Mouse (Mus musculus) myocyte (in vitro differentiated cells): ENCODE data around the gene Khk.

Experiments used
- CEBPB ChIP-seq: IDR thresholded peaks from 2 replicates; pipeline ENCODE4 v1.6.1; 2011; ENCODE audit warnings: mild to moderate bottlenecking, moderate library complexity; ENCODE audit not compliant: poor library complexity, insufficient read depth, severe bottlenecking
- E2F4 ChIP-seq: IDR thresholded peaks from one replicate; pipeline ENCODE4 v1.6.1; 2011; ENCODE audit warnings: mild to moderate bottlenecking, control low read depth, moderate library complexity; ENCODE audit not compliant: insufficient read depth
- MAX ChIP-seq: IDR thresholded peaks from one replicate; pipeline ENCODE4 v1.6.1; 2011; ENCODE audit warnings: low read depth, mild to moderate bottlenecking, control low read depth
- MYOD1 ChIP-seq, 3 experiments: IDR thresholded peaks; one replicate each; pipeline ENCODE4 v1.6.1; 2011; ENCODE audit warnings: control low read depth in 2 of 3, low read depth in 2 of 3, mild to moderate bottlenecking in 2 of 3, moderate library complexity in 1 of 3; ENCODE audit not compliant: insufficient read length in 2 of 3, control insufficient read depth in 1 of 3
- MYOG ChIP-seq, 3 experiments: IDR thresholded peaks; one replicate each; pipeline ENCODE4 v1.6.1; 2011; ENCODE audit warnings: control low read depth in 2 of 3, low read depth in 2 of 3, mild to moderate bottlenecking in 2 of 3; ENCODE audit not compliant: insufficient read length in 2 of 3, control insufficient read depth in 1 of 3, insufficient read depth in 1 of 3
- POLR2A ChIP-seq: IDR thresholded peaks from one replicate; pipeline ENCODE4 v1.6.1; 2011; ENCODE audit warnings: low read depth, mild to moderate bottlenecking, control low read depth, moderate library complexity; ENCODE audit not compliant: insufficient read length
- POLR2AphosphoS2 ChIP-seq: IDR thresholded peaks from one replicate; pipeline ENCODE4 v1.6.1; 2011; ENCODE audit warnings: low read depth, control low read depth; ENCODE audit not compliant: insufficient read length
- REST ChIP-seq: IDR thresholded peaks from one replicate; pipeline ENCODE4 v1.6.1; 2011; ENCODE audit warnings: mild to moderate bottlenecking, control low read depth, moderate library complexity; ENCODE audit not compliant: insufficient read depth, insufficient read length
- SRF ChIP-seq: IDR thresholded peaks from one replicate; pipeline ENCODE4 v1.6.1; 2011; ENCODE audit warnings: low read depth; ENCODE audit not compliant: control insufficient read depth, insufficient read length
- TCF12 ChIP-seq: IDR thresholded peaks from one replicate; pipeline ENCODE4 v1.6.1; 2011; ENCODE audit warnings: mild to moderate bottlenecking, control low read depth; ENCODE audit not compliant: poor library complexity, insufficient read depth, severe bottlenecking
- USF1 ChIP-seq: IDR thresholded peaks from one replicate; pipeline ENCODE4 v1.6.1; 2011; ENCODE audit warnings: low read depth, mild to moderate bottlenecking, control low read depth, moderate library complexity

DNA sequence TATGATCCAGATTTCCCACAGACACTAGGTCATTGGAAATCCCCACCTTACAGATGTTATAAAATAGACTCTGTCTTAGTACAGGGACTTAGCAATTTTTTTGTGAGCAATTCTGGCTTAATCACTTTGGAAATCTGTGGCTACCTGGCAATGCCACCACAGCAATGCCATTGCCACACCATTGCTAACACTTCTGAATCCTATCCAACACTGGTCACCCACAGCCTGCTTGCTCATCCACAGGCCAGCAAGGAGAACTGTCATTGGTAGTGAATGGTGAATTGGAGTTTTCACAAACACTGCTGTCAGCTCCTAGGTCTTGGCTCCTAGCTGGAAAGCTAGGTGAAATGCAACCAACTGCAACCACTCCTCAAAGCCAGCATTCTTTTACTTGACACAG is 10.8 kb upstream of the Khk start:
- no peak for TF ChIP-seq TCF12
- TF ChIP-seq POLR2AphosphoS2 = no peak
- TF ChIP-seq MYOG (IDR thresholded peaks at IDR 0.05; ENCODE audit: control insufficient read depth in 1 of 3, insufficient read depth in 1 of 3, insufficient read length in 2 of 3, low read depth in 2 of 3) = no peak
- TF ChIP-seq POLR2A = no peak
- no peak for TF ChIP-seq SRF
- no peak for TF ChIP-seq USF1
- TF ChIP-seq MAX = no peak
- no peak for TF ChIP-seq MYOD1 (IDR thresholded peaks at IDR 0.05; ENCODE audit: control insufficient read depth in 1 of 3, insufficient read length in 2 of 3, low read depth in 2 of 3)
- TF ChIP-seq E2F4 = no peak
- 0 out of 2 replicates have a peak, but pooled peaks have one; percentile 38 for TF ChIP-seq CEBPB
- no peak for TF ChIP-seq REST
